Mouse (Mus musculus) hindbrain, embryonic 12.5 days (tissue): Measurements from ENCODE around the gene Gse1. TPM values are rescaled to one million over a fixed set of nuclear protein-coding genes. Genes with fewer than 3 reads are reported as not detected.

ENCODE experiments used
- ATAC-seq: fragments of 200-750 bp; cut with Nextera tagmentation; 2 replicates; pipeline ENCODE4 v1.8.0; 2017; ENCODE audit warnings: moderate TSS enrichment; ENCODE audit not compliant: low FRiP score
- H3K27ac ChIP-seq: fragments of 300-500 bp; sonication (generic); 2 replicates; pipeline ENCODE4 v1.5.1; 2016; ENCODE audit warnings: mild to moderate bottlenecking
- H3K27me3 ChIP-seq: fragments of 300-500 bp; sonication (generic); 2 replicates; pipeline ENCODE4 v1.6.1; 2016; ENCODE audit warnings: mild to moderate bottlenecking
- H3K36me3 ChIP-seq: fragments of 300-500 bp; sonication (generic); 2 replicates; pipeline ENCODE4 v1.6.1; 2016; ENCODE audit warnings: mild to moderate bottlenecking
- H3K4me1 ChIP-seq: fragments of 300-500 bp; sonication (generic); 2 replicates; pipeline ENCODE4 v1.6.1; 2016
- H3K4me2 ChIP-seq: fragments of 300-500 bp; sonication (generic); replicated peaks from 2 replicates; pipeline ENCODE4 v1.6.1; 2016; ENCODE audit warnings: mild to moderate bottlenecking
- H3K4me3 ChIP-seq: fragments of 300-500 bp; sonication (generic); 2 replicates; pipeline ENCODE4 v1.5.1; 2016; ENCODE audit warnings: mild to moderate bottlenecking
- H3K9ac ChIP-seq: fragments of 300-500 bp; sonication (generic); 2 replicates; pipeline ENCODE4 v1.6.1; 2016; ENCODE audit warnings: mild to moderate bottlenecking, moderate library complexity
- H3K9me3 ChIP-seq: fragments of 300-500 bp; sonication (generic); replicated peaks from 2 replicates; pipeline ENCODE4 v1.6.1; 2016; ENCODE audit warnings: mild to moderate bottlenecking
- WGBS: fragments of 180-500 bp; shearing (Covaris S2); methylation state at CpG from one replicate; pipeline ENCODE4 v1.1.7; 2016; 5-methylcytosine and 5-hydroxymethylcytosine counted together
- microRNA-seq: library from miRNA; unstranded; fragments of <30 nt; microRNA quantifications from one replicate; pipeline ENCODE4, GENCODE M21; 2017
- polyA plus RNA-seq: library from polyadenylated mRNA; unstranded; fragments of >200 nt; fragmentation: Nextera tagmentation; extraction: Ambion mirVana; gene quantifications from 2 replicates; pipeline ENCODE4 v1.2.1, GENCODE M21; 2016

Gse1 gene
- polyA plus RNA-seq, 1 experiment from 2014 or later: 24.0 TPM

DNA sequence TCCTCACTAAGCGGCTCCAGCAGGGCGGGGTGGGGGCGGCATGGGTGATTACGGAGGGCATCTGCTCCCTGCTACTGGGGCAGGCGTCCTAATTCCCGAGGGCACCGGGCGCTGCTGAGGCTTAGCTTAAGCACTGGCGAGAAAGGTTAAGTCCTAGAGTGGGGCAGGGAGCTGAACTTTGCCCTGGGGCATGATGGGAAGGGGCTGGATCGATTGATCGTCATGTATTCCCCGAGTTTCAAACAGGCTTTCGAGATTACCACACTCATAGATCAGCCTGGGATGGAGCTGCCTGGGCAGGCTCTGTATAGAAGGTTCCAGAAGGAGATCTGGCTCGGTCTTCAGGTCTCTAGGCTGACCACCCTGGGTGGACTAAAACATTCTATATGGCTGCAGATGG, 393.9 kb downstream of the Gse1 start:
- H3K27me3 ChIP-seq: no peaks in the 10 kb centered on the region
- H3K9ac ChIP-seq: no peak overlapping the region
- H3K4me3 ChIP-seq: no peak overlapping the region
- no peak overlapping the region for H3K27ac ChIP-seq
- H3K4me2 ChIP-seq: no peak overlapping the region
- no peaks in the 10 kb centered on the region for H3K36me3 ChIP-seq
- ATAC-seq: no peak
- H3K4me1 ChIP-seq: peaks cover 20% of the 10 kb centered on the region
- H3K9me3 ChIP-seq: no peaks in the 10 kb centered on the region
- 79% methylated on average over 14 of the region's 14 CpGs for WGBS

DNA sequence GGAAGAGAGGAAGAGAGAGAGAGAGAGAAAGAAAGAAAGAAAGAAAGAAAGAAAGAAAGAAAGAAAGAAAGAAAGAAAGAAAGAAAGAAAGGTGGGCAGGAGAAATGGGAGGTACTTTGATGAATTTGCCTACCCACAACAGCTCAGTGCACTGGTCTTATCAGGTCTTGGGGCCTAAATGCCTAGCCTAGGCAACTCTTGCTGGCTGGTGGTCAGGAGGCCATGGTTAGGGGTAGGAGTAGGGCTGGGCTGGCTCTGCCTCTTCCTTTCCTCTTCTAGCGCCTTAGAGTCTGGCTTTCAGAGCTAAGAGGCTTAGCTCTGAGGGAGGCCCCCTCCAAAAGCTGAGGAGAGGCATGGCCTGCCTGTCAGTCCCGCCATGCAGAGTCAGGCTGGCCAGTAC, 395.4 kb downstream of the Gse1 start:
- Histone ChIP-seq H3K27ac (no peak overlapping the region), H3K36me3 (no peaks in the 10 kb centered on the region), H3K4me2 (no peak overlapping the region), H3K27me3 (no peaks in the 10 kb centered on the region), H3K9ac (no peak overlapping the region), H3K9me3 (no peaks in the 10 kb centered on the region), H3K4me3 (no peak overlapping the region), H3K4me1 (peaks cover 11% of the 10 kb centered on the region)
- ATAC-seq: no peak
- 29% methylated on average over 2 of the region's 2 CpGs for WGBS

- no peaks in the 10 kb centered on the region for H3K9me3 ChIP-seq
- H3K27ac ChIP-seq: no peak overlapping the region
- H3K27me3 ChIP-seq: 0 out of 2 replicates have a peak, but pooled peaks cover 3% of the 10 kb centered on the region
- ATAC-seq: no peak
- WGBS: 65% methylated on average over 11 of the region's 11 CpGs
- H3K4me2 ChIP-seq: no peak overlapping the region
- no peak overlapping the region for H3K9ac ChIP-seq
- no peak overlapping the region for H3K4me3 ChIP-seq
- H3K36me3 ChIP-seq: no peaks in the 10 kb centered on the region
- peaks cover 10% of the 10 kb centered on the region for H3K4me1 ChIP-seq
These were observed 398.2 kb downstream of the Gse1 start for GRCm38 (mm10) chr8:120626461-120626860.

DNA sequence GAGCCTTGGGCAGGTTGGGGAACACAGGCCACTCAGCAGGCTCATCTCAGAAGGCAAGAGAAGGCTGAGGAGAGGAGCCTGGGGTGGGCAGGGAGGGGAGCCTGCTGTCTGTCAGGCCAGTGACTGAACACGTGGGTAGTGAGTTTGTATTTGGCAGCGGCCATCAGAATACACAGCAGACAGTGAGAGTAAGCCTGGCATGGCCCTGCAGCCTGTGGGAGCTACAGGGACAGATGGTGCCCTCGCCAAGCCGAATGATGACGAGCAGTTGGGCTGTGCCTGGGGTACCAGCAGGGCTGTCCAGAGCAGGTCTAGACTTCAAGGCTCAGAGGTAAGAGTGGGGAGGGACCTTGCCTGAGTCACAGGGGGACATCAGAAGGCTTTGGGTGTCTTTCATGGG, 399.0 kb downstream of the Gse1 start:
- Histone ChIP-seq H3K9ac (no peak overlapping the region), H3K4me2 (no peak overlapping the region), H3K27me3 (0 out of 2 replicates have a peak, but pooled peaks cover 3% of the 10 kb centered on the region), H3K4me1 (peaks cover 3% of the 10 kb centered on the region; the same call in 1 of the 2 replicates), H3K9me3 (no peaks in the 10 kb centered on the region), H3K27ac (no peak overlapping the region), H3K4me3 (no peak overlapping the region), H3K36me3 (no peaks in the 10 kb centered on the region)
- no peak for ATAC-seq
- 83% methylated on average over 5 of the region's 5 CpGs for WGBS

- WGBS: 28% methylated on average over 5 of the region's 5 CpGs
- no peak for ATAC-seq
These were observed 401.8 kb downstream of the Gse1 start for GRCm38 (mm10) chr8:120630031-120630430.

GRCm38 (mm10) chr8:120630848-120631247, 402.6 kb downstream of the Gse1 start:
- no peak overlapping the region for H3K4me2 ChIP-seq
- H3K4me1 ChIP-seq: peaks cover 17% of the 10 kb centered on the region
- WGBS: 52% methylated on average over 6 of the region's 6 CpGs
- no peak for ATAC-seq
- no peak overlapping the region for H3K9ac ChIP-seq
- peaks cover 34% of the 10 kb centered on the region for H3K27me3 ChIP-seq
- no peaks in the 10 kb centered on the region for H3K9me3 ChIP-seq
- no peak overlapping the region for H3K27ac ChIP-seq
- no peaks in the 10 kb centered on the region for H3K36me3 ChIP-seq
- no peak overlapping the region for H3K4me3 ChIP-seq

More at GRCm38 (mm10) chr8:120630031-120630430, 401.8 kb downstream of the Gse1 start:
- H3K9me3 ChIP-seq: no peaks in the 10 kb centered on the region
- H3K27me3 ChIP-seq: peaks cover 29% of the 10 kb centered on the region
- no peak overlapping the region for H3K9ac ChIP-seq
- H3K4me1 ChIP-seq: peaks cover 17% of the 10 kb centered on the region
- no peak overlapping the region for H3K27ac ChIP-seq
- H3K36me3 ChIP-seq: no peaks in the 10 kb centered on the region
- no peak overlapping the region for H3K4me3 ChIP-seq
- no peak overlapping the region for H3K4me2 ChIP-seq

Small RNA genes within 50 kb of the gene (microRNA-seq; reads per million reads assigned to microRNA genes)
- gene Gm22715 (not detected), gene Mir7687 (not detected)

Other genes starting within 250 kb of the Gse1 start
- 4.8 and 5.3 TPM in 2 replicates for gene Crispld2, start 236.0 kb upstream of the Gse1 start, polyA plus RNA-seq
- 30.6 and 36.8 TPM in 2 replicates for gene Zdhhc7, start 127.0 kb upstream of the Gse1 start, polyA plus RNA-seq
- 17.2 and 18.5 TPM in 2 replicates for gene 6430548M08Rik, start 114.3 kb upstream of the Gse1 start, polyA plus RNA-seq
- gene Fam92b, start 51.0 kb upstream of the Gse1 start, polyA plus RNA-seq: 1.6 and 3.0 TPM in 2 replicates